Mouse (Mus musculus) ES-E14 (cell line): Measurements from ENCODE around the gene Kank1.

Experiments
- MAFK ChIP-seq: IDR thresholded peaks from 2 replicates; pipeline ENCODE4 v1.6.1; 2014; ENCODE audit warnings: mild to moderate bottlenecking, low read depth, low read length, inconsistent platforms; ENCODE audit not compliant: insufficient read depth
- ZC3H11A ChIP-seq: IDR thresholded peaks from 2 replicates; pipeline ENCODE4 v1.6.1; 2012; ENCODE audit warnings: low read depth, mild to moderate bottlenecking, inconsistent platforms, low read length, borderline replicate concordance
- ZNF384 ChIP-seq: IDR thresholded peaks from 2 replicates; pipeline ENCODE4 v1.6.1; 2012; ENCODE audit warnings: low read depth, low read length, inconsistent platforms

GRCm38 (mm10) chr19:25381972-25382371 is 145.2 kb downstream of the Kank1 start:
- TF ChIP-seq ZNF384 (no peak), MAFK (no peak), ZC3H11A (no peak)
